Mouse (Mus musculus) liver, embryonic 14.5 days (tissue): ENCODE measurements around the gene Cmc1. TPM values are rescaled to one million over a fixed set of nuclear protein-coding genes. Genes with fewer than 3 reads are reported as not detected.

Experiments used
- ATAC-seq: fragments of 200-750 bp; cut with Nextera tagmentation; 2 replicates; pipeline ENCODE4 v1.8.0; 2017; ENCODE audit warnings: moderate number of reproducible peaks, mild to moderate bottlenecking, moderate library complexity; ENCODE audit not compliant: insufficient read depth
- DNase-seq, 3 experiments: peaks; one replicate each; pipeline ENCODE4 v3.0.0-alpha.2; 2012 to 2013; ENCODE audit warnings: low read depth in 3 of 3, low spot score in 3 of 3
- H3K27ac ChIP-seq: fragments of 300-500 bp; sonication (generic); 2 replicates; pipeline ENCODE4 v1.5.1; 2014; ENCODE audit warnings: moderate library complexity, mild to moderate bottlenecking, control low read depth, inconsistent platforms
- H3K27me3 ChIP-seq: fragments of 300-500 bp; sonication (generic); 2 replicates; pipeline ENCODE4 v1.6.1; 2014; ENCODE audit warnings: mild to moderate bottlenecking, low read length, moderate library complexity; ENCODE audit not compliant: control insufficient read depth, insufficient read depth
- H3K36me3 ChIP-seq: fragments of 300-500 bp; sonication (generic); replicated peaks from 2 replicates; pipeline ENCODE4 v1.6.1; 2014; ENCODE audit warnings: low read depth; ENCODE audit not compliant: control insufficient read depth, insufficient read depth
- H3K4me1 ChIP-seq, 2 experiments: fragments of 200-500 bp in 1 of 2; fragments of 300-500 bp in 1 of 2; sonication (generic) in 1 of 2; replicated peaks; 2 replicates each; pipeline ENCODE4 v1.6.1; 2012 to 2014; ENCODE audit warnings: antibody characterized with exemption in 1 of 2, inconsistent platforms in 1 of 2, low read length in 1 of 2; ENCODE audit not compliant: control insufficient read depth in 2 of 2, insufficient read depth in 2 of 2
- H3K4me2 ChIP-seq: fragments of 300-500 bp; sonication (generic); 2 replicates; pipeline ENCODE4 v1.6.1; 2014; ENCODE audit warnings: low read depth, mild to moderate bottlenecking, control low read depth, moderate library complexity
- H3K4me3 ChIP-seq, 2 experiments: fragments of 200-500 bp in 1 of 2; fragments of 300-500 bp in 1 of 2; sonication (generic) in 1 of 2; 2 replicates each; pipeline ENCODE4 v1.5.1; 2012 to 2014; ENCODE audit warnings: low read depth in 2 of 2, low read length in 2 of 2, mild to moderate bottlenecking in 2 of 2, control low read depth in 1 of 2, inconsistent platforms in 1 of 2, moderate library complexity in 1 of 2; ENCODE audit not compliant: insufficient read depth in 1 of 2
- H3K9ac ChIP-seq: fragments of 300-500 bp; sonication (generic); replicated peaks from 2 replicates; pipeline ENCODE4 v1.6.1; 2014; ENCODE audit warnings: mild to moderate bottlenecking, control low read depth, moderate library complexity
- H3K9me3 ChIP-seq: fragments of 300-500 bp; sonication (generic); 2 replicates; pipeline ENCODE4 v1.6.1; 2016; ENCODE audit warnings: low read length, mixed read lengths; ENCODE audit not compliant: control insufficient read depth
- CTCF ChIP-seq: IDR thresholded peaks from 2 replicates; pipeline ENCODE4 v1.5.1; 2016; ENCODE audit warnings: antibody characterized with exemption, low read depth, control low read depth
- EP300 ChIP-seq: IDR thresholded peaks from 2 replicates; pipeline ENCODE4 v1.6.1; 2016; ENCODE audit warnings: antibody characterized with exemption, low read depth
- WGBS: fragments of 180-500 bp; shearing (Covaris S2); extraction: QIAGEN DNeasy Blood & Tissue Kit; methylation state at CpG from one replicate; pipeline ENCODE4 v1.1.7; 2014; ENCODE audit not compliant: insufficient replicate concordance; 5-methylcytosine and 5-hydroxymethylcytosine counted together
- polyA plus RNA-seq, 2 experiments: library from polyadenylated mRNA; depleted of rRNA in 1 of 2; stranded (reverse) in 1 of 2; unstranded in 1 of 2; fragments of >200 nt; fragmentation: Nextera tagmentation in 1 of 2; extraction: Ambion mirVana in 1 of 2; gene quantifications; 2 replicates each; pipeline versions ENCODE4 v1.2.1 to v1.2.3; 2012 to 2014

Gene Cmc1
- polyA plus RNA-seq (2012; rRNA removed) = 1.9 and 4.2 TPM in 2 replicates
- polyA plus RNA-seq (2014; fragmentation: Nextera tagmentation; extraction: Ambion mirVana) = 23.2 and 28.8 TPM in 2 replicates

DNA sequence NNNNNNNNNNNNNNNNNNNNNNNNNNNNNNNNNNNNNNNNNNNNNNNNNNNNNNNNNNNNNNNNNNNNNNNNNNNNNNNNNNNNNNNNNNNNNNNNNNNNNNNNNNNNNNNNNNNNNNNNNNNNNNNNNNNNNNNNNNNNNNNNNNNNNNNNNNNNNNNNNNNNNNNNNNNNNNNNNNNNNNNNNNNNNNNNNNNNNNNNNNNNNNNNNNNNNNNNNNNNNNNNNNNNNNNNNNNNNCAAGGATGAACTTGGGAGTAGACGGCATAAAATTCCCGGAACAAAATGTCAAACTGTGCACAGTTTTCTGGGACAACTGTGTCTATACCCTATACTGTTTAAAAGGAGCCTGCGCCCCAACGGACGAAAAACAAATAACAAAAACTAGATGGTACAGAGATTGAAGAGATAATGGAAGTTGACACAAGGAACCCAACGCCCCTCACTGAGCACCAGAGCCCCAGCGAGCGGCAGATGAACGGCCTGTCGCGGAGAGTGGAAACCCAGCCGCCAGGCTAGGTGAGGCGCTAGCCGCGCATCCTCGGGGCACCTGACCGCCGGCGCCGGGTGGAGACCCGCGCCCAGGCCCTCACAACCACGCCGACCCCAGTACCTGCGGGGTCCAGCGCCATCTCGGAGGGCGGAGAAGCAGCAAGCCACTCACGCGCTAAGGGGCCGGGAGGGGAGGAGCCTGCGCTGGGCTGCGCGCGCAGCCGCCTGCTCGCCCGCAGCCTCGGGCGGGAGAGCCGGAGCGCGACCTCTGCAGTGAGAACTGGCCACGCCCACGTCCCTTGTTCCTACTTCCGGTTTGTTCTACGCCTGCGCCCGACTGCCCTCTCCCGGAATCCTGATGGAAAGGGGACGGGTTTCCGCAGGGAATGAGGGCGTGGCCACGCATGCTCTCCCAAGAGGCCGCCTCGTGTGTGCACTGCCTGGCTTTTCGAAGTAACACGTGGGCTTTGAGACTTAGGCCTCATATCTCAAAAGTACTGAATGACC lies at the start of gene Cmc1:
Cmc1 (minus strand) TSS at position 771 of the 996 bp plus-strand sequence.
- TF ChIP-seq EP300 = no peak
- peak; percentile 36 for TF ChIP-seq CTCF
- Histone ChIP-seq H3K9ac (peak within 1 kb of the TSS; percentile 75), H3K4me1 (peaks cover 0 to 15% of the 10 kb centered on the region in 2 experiments; a peak in 3 of 4 replicates), H3K4me3 (peak within 1 kb of the TSS; percentile 84 to 86), H3K27ac (peak within 1 kb of the TSS; percentile 55), H3K36me3 (no peaks in the 10 kb centered on the region), H3K27me3 (no peaks in the 10 kb centered on the region), H3K4me2 (peak within 1 kb of the TSS; percentile 82), H3K9me3 (no peaks in the 10 kb centered on the region)
- ATAC-seq (peak; percentile 97), DNase-seq (peak; percentile 85 to 89 (median 87))
- 1% methylated on average over 57 of the region's 58 CpGs for WGBS

DNA sequence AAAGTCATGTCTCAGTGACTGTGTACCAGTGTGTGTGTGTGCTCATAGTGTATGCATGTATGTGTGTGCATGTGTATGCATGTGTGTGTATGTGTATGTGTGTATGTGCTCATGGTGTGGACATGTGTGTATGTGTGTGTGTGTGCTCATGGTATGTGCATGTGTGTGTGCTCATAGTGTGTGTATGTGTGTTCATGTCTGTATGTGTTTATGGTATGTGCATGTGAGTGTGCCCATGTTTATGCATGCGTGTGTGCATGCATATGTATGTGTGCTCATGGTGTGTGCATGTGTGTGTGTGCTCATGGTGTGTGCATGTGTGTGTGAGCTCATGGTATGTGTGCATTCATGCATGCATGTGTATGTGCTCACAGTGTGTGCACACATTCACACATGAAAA lies 48.6 kb upstream of the Cmc1 start:
- no peak for ATAC-seq
- no peaks in the 10 kb centered on the region for H3K36me3 ChIP-seq
- H3K27ac ChIP-seq = no peak overlapping the region
- no peaks in the 10 kb centered on the region for H3K27me3 ChIP-seq
- TF ChIP-seq CTCF (no peak), EP300 (no peak)
- no peak overlapping the region for H3K9ac ChIP-seq
- H3K9me3 ChIP-seq = no peaks in the 10 kb centered on the region
- H3K4me2 ChIP-seq = no peak overlapping the region
- no peak overlapping the region for H3K4me3 ChIP-seq
- 58% methylated on average over 1 of the region's 1 CpGs for WGBS
- no peak for DNase-seq
- no peaks in the 10 kb centered on the region for H3K4me1 ChIP-seq

DNA sequence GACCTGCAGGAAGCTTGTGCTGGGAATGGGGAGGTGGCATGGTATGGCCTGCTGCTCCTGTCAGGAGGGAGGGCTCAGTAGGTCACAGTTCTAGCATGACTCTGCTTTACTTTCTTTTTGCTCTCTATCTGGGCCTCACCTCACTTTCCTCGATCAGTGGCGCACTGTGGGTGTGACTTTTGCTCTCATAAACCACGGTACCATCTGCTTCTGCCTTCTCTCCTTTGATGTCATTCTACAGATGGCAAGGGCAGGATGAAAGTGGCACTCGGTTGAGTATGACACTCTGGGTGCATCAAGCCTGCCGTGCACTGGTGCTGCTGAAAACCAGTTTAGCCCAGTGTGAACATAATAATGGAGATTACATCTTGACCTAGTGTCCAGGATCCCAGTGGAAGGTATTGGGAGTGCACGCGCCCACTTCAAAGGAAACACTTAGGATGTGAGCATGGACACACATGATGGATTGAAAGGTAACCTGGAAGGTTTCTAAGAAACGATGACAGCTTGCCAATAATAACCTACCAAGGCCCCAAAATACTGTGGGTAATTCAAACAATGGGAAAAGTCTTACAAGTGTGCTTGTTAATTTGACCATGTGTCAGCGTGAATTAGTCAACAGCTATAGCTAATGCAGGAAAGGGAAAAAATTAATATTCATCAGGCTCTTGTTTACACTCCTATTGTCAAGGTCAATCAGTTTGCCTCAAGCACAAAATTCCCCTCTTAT lies 46.8 kb upstream of the Cmc1 start:
- Histone ChIP-seq H3K4me3 (no peak overlapping the region), H3K4me2 (no peak overlapping the region), H3K27ac (no peak overlapping the region), H3K27me3 (no peaks in the 10 kb centered on the region), H3K4me1 (no peaks in the 10 kb centered on the region), H3K9me3 (no peaks in the 10 kb centered on the region), H3K36me3 (no peaks in the 10 kb centered on the region), H3K9ac (no peak overlapping the region)
- TF ChIP-seq CTCF (no peak), EP300 (no peak)
- no peak for DNase-seq
- ATAC-seq = no peak
- WGBS = 69% methylated on average over 9 of the region's 9 CpGs

DNA sequence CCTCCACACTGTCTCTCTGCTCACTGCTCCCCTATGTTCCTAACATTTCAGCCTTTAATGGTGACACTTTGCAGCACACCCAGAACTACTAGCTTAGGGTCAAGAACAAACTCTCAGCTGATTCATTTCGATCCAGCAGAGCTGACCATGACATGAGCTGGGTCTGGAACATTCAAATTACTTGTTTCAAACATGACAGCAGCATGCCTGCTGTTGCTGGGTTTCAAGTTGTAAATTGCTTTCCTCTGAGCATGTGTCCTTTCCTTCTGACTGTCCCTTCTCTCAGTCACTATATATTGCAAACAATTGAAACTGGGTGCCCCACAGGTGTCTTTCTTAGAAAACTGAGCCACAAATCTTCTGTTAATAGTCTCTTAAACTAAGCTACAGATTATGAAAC lies 43.3 kb upstream of the Cmc1 start:
- TF ChIP-seq EP300 (no peak), CTCF (no peak)
- no peak overlapping the region for H3K4me2 ChIP-seq
- DNase-seq (no peak), ATAC-seq (no peak)
- H3K27ac ChIP-seq = no peak overlapping the region
- no peaks in the 10 kb centered on the region for H3K9me3 ChIP-seq
- H3K4me3 ChIP-seq = no peak overlapping the region
- no peak overlapping the region for H3K9ac ChIP-seq
- 64% methylated on average over 1 of the region's 1 CpGs for WGBS
- no peaks in the 10 kb centered on the region for H3K27me3 ChIP-seq
- H3K36me3 ChIP-seq = no peaks in the 10 kb centered on the region
- H3K4me1 ChIP-seq = no peaks in the 10 kb centered on the region

DNA sequence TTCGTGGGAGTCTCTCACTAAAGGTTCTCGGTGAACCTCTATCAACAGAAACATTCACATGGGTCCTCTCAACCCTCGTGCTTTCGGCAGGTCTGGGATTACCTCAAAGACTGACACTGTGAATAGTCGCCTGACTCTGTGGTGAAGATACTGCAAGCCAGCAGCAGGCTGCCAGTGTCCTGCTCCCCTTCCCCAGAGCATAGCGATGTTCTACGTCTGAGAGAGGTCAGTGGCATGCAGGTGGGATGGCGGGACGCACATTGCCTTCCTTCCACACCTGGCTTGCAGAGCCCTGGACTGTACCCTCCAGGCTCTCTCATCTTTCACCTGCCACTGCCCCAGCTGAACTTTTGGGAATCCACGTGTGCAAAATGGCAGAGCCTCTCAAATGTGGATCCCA lies 41.3 kb upstream of the Cmc1 start:
- TF ChIP-seq EP300 = no peak
- ATAC-seq = no peak
- 49% methylated on average over 10 of the region's 10 CpGs for WGBS

More for the DNA sequence above, 41.3 kb upstream of the Cmc1 start:
- DNase-seq = no peak
- H3K9me3 ChIP-seq = no peaks in the 10 kb centered on the region
- H3K36me3 ChIP-seq = no peaks in the 10 kb centered on the region
- H3K4me2 ChIP-seq = no peak overlapping the region
- no peak overlapping the region for H3K9ac ChIP-seq
- no peak overlapping the region for H3K4me3 ChIP-seq
- no peaks in the 10 kb centered on the region for H3K4me1 ChIP-seq
- H3K27me3 ChIP-seq = no peaks in the 10 kb centered on the region
- no peak overlapping the region for H3K27ac ChIP-seq
